Mouse (Mus musculus) neural tube, embryonic 10.5 days (tissue): ENCODE measurements around the gene P2rx6.

Experiments used
- DNase-seq: peaks from one replicate; pipeline ENCODE4 v3.0.0-alpha.2; 2017; ENCODE audit warnings: low spot score; ENCODE audit errors: extremely low spot score

The P2rx6 gene

DNA sequence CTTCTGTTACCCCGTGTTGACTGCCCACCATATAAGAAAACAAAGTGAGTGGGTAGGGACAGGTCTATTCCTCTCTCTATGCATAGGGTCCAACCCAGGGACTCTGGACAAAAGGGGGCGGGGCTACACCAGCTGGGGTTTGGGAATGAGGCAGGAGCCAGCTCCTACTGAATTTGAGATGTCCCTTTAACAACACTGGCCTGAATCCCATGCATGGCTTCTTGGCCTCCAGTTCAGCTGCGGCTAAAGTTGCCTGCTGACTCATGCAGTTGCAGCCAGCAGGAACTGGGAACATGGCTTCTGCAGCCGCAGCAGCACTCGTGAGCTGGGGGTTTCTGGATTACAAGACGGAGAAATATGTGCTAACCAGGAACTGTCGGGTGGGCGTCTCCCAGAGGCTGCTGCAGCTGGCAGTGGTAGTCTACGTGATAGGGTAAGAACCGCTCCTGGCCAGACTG, at the start of gene P2rx6:
TSS of gene P2rx6 (plus strand) at position 135 of the 458 bp plus-strand sequence.
- DNase-seq: peak; percentile 63

DNA sequence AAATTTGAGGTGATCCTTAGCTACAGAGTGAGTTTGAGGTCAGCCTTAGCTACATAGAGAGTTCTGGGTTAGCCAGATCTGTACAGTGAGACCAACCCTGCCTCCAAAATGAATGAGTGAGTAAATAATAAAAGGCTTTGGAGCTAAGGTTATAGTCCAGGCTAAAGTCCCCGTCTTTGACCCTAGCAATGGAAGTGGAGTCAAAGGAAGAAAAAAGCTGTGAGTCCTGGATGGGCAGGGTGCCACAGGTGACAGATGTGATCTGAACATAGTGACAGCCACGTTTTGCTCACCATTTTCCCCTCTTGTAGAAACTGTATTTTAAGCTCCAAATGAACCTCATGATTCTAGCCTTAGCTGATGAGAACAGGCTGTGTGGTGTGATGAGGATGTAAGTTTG, 42.8 kb upstream of the P2rx6 start:
- no peak for DNase-seq

DNA sequence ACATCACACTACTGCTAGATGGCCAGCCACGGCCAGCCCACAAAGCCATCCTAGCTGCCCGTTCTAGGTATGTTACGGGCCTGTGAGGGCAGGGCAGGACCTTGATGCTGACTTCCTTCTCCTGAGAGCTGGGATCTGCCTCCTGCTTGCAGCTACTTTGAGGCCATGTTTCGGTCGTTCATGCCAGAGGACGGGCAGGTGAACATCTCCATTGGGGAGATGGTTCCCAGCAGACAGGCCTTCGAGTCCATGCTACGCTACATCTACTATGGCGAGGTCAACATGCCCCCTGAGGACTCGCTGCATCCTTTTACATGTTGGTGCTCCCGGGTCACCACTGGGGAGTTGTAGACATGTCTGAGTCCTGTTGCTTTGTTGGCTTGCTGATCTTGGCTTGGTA, 37.5 kb upstream of the P2rx6 start:
- DNase-seq: no peak

DNA sequence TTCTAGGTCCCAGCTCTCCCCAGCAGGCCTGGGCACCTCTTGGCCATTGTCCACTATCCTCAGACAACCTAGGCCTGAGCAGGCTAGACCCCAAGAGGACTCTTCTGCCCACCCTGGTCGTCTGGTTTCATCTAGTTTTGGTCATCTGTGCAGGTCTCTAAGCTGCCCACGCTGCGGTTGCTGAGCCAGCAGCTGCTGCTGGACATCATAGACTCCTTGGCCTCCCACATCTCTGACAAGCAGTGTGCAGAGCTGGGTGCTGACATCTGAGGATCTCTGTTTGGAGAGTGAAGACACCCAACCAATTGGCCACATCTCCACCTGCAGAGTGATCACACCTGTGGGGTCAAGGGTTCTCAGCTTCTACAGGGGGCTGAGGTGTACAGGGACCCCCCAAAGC, 36.2 kb upstream of the P2rx6 start:
- no peak for DNase-seq

DNA sequence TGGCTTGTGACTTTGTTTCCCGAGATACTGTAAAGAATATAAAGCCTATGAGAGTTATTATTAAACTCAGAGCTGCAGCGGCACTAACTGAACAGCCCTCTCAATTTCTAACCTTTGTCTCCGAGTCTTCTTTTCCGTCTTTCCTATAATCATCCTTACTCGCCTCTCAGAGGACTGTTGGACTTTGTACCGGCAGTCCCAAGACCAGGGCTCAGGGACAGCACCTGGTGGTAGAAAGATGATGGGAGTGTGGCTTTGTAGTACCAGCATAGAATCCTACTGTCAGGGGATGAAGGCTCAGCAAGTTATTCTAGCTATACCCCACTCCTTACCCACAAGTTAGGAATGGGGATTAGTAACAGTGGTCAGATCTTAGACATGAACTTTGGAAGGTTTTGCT, 35.5 kb upstream of the P2rx6 start:
- no peak for DNase-seq

DNA sequence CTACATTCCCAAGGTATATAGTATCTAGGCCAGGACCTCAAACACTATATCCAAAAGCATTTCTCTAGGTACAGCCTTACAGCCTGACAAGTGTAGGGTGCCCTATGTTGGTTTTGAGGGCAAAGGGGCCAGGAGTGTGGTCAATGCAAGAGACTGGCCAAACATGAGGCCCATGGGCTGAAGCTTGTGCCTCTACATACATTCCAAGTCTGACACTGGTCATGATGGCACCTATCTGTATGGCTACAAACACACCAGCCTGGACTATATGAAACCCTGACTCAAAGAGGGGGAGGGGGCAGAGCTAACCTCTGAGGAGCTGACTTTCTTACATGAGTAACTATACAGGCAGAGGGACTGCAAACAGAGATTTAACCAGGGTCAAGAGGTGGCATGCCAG, 34.1 kb upstream of the P2rx6 start:
- DNase-seq: no peak

DNA sequence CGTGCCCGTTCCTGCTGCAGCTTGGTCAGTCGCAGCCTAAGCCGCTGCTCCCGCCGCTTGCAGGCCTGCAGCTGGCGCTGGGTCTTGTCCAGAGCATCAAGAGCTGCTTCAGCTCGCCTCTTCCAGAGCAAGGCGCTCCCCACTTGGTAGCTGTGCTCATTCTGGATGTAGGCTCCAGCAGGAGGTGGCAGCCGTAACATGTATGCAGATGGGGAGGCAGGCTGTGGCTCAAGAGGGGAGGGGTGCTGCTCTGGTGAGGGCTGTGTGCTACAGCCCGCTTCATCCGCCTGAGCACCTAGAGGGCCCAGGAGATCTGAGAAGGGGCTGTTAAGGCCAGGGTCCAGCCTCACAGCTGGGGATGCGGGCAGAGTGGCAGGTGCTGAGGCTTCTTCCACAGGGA, 33.4 kb upstream of the P2rx6 start:
- no peak for DNase-seq

DNA sequence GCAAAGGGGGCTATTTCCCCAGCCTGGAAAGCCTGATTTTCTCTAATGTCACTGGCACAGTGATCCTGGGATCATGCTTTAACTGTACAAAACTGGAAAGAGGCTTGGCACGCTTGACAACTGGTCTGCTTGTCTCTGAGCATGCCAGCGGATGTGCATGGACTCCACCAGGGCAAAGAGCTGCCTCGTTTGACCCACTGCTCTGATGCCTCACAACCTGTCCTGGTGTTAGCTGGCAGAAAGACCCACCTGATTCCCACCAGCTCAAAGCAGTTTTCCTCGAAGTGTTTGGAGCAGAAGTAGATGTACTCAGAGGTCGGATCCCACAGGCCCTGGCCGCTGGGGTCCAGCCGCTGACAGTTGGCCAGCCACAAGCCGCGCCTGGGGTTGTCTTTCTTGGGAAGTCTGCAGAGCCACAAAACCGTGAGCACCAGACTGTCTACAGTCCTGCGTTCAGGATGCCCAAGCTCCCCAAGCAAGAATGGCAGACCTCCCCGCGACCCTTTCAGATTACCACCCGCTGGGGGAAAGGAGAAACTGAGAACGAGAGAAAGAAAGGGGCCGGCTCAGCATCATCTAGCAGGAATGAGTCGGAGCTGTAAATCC, 31.6 kb upstream of the P2rx6 start:
- DNase-seq: no peak

DNA sequence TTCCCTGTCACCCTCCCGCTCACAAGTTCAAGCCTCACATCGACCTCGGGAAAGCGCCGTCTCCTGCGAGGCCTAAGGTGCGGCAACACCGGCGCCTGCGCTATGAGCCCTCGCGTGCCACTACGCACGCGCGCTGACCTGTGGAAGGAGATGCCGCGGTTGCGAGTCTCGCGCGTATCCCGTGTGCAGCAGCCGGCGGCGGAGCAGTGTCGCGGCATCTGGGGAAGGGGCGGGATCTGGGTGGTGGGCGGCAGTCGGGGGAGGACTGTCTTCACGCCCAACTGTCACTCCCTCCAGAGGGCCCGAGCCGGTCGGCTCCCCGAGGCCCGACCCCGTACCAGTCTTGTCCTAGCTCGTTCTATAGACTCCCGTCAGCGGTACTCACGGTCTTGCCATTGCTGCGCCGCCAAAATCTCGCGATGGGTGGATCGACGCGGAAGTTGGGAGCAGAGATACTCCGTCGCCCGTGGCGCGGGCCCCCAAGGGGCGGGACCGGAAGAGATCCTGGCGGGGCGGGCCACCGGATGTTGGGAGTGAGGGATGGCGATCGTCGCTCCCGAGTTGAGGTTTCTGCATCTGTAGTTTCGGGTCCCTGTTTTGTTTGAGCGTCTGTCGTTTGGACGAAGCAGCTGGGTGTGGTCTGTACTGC, 30.9 kb upstream of the P2rx6 start, which contains the start of gene Thap7:
TSS of gene Thap7 (minus strand) at position 497 of the 649 bp plus-strand sequence.
- DNase-seq: peak; percentile 98

DNA sequence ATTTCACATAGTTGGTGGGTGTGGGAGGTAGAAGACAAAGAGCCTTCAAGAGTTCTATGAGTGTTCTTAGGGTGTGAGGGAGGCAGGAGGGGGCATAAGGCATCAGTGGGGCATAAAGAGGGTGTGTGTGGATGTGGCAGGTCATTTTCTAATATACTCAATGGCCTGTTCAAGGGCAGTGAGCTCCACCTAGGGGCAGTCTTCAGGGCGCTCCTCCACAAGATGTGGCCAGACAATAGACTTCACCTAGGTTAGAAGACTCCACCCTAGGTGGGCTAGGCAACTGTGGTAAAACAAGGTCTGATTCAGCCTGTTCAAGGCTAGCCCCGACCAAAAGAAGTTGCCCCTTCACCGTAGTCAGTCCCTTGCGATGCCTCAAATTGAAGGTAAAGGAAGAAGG, 29.4 kb upstream of the P2rx6 start:
- DNase-seq: no peak

DNA sequence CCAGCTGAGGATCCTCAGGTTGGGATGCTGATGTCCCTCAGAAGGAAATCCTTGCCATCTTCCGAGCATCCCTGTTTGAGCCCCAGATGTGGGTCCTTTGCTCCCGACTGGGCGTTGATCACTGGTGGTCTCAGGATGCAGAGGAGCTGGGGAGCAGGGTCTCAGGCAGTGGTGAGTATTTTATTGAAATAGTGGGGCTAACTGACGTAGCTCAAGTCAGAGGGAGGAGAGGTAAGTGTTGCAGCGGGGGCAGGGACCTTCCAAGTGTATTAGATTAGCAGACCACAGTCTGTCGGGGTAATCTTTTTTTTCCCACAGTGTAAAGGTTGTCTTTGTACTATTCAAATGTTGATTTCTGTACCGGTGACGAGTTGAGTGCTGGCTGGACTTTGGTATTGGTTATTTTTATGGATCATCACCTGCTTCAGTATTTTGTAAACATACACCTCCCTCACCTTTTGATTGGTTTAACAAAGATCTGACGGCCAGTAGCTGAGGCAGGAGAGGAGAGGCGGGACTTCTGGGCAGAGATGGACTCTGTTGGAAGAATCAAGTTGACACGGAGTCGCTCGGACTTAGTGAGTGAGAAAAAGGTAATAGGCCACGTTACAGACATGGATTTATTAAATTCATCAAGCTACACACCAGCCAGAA, 28.9 kb upstream of the P2rx6 start:
- DNase-seq: no peak

DNA sequence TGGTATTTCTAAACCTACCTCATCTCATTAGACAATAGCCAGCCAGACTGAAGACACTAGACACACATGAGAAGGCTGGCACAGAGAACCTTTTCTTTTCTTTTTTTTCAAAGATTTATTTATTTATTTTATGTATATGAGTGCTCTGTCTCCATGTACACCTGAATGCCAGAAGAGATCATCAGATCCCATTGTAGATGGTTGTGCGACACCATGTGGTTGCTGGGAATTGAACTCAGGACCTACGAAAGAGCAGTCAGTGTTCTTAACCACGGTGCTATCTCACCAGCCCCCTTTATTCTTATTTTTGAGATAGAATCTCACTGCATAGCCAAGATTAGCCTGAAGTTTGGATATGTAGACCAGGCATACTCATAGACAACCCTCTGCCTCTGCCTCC, 25.1 kb upstream of the P2rx6 start:
- no peak for DNase-seq

DNA sequence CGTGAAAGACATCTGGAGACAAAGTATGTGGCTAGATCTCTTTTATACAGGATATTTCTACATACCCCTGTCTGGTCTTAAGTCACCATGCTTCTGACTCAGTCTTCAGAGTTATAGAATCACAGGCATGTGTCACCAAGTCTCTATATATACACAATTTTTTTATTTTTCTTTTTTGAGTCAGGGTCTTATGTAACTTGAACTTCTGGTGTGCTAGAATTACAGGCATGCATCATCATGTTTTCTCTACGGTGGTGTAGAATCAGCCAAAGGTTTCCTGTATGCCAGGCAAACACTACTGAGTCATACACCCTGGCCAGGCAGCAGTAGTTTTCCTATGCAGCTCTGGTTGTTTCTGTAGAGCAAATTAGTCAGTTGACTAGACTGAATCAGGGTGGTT, 19.1 kb upstream of the P2rx6 start:
- DNase-seq: no peak

DNA sequence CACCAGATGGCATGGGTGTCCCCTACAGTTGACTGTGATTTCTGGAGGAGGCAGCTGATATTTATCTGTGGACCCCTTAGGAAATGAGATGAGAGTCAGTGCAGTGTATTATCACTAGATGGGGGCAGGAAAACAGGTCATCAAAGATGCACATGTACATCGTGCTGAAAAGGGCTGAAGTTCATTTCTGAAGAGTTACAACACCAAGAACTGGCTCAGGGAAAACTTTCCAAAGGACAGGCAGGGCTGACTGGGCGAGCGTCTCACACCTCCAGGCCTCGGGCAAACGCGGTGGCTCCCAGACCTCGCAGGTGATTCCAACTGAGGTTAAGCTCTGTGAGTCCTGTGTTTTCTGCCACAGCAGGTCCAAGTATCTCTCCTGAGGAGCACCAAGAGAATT, 8.8 kb upstream of the P2rx6 start:
- no peak for DNase-seq

DNA sequence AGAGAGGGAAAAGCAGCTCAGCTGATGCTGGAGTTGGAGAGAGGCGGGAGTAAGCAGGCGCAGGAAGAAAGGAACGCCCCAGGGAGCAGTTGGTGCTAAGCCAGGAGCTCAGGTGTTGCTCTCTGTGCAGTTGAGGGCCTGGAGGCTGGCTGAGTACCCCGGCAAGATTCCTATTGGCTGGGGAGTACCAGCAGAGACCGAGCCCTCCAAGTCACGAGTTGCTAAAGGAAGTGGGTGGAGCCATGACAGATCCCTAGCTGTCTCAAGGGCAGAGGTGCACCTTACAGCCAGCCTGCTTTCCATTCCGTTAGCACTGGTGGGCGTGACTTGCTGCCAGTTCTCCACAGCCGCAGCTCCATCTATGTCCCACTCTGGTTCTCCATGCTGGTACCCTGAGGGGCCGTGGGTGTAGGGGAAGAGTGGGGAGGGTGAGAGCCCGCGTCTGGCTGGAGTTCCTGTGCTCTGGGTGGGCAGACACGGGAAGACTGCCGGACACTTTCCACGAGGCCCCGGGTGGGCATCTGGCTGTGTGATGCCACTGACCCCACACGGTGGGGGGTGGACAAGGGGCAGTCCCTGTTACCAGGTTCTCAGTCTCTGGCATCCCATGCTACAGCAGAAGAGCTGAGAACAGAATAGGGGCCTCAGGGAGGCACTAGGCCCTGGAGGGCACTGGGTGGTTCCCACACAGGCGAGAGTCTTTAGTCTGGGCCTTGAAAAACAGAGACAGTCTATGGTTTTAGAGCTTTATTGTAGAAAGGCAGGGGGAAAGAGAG, 7.6 kb upstream of the P2rx6 start:
- peak; percentile 47 for DNase-seq

DNA sequence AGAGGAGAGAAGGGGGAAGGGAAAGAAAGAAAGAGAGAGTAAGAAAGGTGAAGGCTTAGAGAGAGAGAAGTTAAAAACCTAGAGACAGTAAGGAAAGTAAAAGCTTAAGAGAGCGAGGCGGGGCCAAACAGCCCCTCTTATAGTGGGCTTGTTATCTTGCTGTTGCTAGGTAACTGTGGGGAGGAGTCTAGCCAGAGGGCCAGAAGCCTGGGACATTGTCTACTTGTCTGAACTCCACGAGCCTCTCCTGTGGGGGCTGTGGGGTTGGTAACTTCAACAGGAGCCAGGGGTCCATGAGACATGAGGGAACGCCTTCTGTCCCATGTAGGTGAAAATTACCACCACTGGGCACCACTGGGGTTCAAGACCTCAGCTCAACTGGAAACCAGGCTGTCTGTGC, 7.0 kb upstream of the P2rx6 start:
- peak; percentile 32 for DNase-seq

DNA sequence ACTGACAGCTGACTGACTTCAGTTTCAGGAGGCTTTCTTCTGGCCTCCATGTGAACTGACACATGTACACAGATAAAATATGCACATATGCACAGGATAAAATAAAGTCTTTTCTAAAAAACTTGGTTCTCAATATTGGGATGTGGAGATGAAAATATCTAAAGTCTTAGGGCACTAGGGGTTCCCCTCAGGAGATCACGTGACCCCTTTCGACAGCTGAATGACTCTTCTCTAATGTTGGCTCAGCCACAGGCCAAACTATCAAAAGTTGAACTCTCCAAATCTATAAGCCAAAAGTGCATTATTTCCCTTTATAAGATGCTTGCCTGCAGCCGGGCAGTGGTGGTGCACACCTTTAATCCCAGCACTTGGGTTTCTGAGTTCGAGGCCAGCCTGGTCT, 5.5 kb upstream of the P2rx6 start:
- DNase-seq: no peak

DNA sequence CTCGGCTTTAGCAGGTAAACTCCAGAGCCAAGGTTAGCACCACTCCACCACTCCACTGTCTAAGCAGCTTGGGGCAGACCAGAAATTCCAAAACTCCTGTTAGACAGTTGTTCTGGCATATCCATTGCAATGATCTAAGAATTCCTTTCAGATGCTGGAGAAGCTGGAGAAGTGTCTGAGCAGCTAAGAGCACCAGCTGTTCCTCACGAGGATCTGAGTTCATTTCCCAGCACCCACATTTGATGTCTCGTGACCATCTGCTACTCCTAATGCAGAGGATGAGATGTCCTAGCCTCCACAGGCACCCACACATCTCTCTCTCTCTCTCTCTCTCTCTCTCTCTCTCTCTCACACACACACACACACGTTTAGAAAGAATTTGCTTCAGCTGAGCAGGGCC, 4.8 kb upstream of the P2rx6 start:
- DNase-seq: no peak

DNA sequence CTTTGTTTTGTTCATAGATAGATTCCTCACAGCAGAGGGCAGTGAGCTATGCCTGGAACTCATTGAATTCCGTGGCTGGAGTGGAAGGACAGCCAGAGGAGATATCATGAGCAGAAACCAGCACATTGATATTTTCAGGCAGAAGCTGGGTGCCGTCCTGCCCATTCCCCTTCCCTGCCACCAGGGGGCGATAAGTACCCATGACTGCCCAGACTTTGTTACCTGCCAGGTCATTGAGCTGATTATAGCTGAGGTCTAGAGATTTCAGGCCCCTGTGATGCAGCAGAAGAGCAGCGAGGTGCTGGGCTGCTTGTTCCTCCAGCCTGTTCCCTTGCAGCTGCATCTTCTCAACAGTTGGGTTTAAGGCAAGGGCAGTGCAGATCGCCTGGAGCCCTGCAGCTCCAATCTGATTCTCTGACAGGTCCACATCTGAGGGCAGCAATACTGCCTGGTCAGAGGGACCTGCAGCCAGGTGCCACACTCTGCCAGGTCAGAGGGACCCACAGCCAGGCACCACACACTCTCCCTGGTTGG, 3.7 kb upstream of the P2rx6 start:
- peak; percentile 78 for DNase-seq

DNA sequence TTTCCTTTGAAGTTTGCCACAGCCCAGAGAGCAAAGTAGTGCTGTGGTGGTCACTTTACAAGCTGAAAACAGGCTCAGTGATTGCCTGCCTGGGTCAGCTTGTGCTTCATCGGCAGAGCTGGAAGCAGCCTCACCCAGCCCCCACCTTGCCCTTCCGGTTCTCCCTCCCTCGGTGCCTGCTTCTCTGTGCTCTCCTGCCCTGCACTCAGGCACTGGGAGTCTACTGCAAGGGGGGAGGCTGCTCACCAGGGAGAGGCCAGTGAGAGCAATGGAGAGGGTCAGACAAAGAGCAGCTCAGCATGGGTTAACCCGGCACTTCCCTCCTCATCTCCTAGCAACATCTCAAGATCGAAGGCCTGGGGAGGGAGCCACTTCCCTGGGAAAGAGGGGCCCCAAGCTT, 2.9 kb upstream of the P2rx6 start:
- DNase-seq: peak; percentile 42

DNA sequence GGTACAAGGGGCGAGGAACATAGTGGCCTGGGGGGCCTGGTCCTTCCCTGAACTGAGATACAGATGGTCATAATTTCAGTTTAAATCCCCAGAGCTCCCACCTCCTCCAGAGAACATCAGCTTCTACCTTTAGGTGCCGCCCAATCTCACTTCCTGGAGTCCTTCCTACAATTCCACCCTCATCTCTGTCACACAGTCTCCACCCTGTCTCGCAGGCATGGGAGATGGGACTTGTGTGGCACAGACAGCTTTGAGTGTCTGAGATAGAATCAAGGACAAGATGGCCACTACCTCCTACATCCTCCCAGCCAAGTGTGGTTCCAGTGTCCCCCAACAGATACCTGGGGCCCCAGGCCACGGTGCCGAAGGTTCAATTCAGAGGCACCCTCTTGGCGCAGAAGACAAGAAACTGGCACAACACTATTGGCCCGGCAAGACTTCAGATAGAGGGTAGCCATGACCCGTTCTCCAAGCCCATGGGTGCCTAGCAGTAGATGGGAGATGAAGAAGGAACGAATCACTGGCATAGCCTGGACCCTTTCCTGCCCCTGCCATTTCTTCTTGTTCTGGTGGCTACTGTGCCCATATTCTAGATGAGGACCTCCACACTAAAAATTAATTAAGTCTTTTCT, 2.2 kb upstream of the P2rx6 start:
- no peak for DNase-seq
